Mouse (Mus musculus) forelimb bud, embryonic 11.5 days (tissue): ENCODE measurements around the gene Snx7.

Experiments used
- DNase-seq: peaks from one replicate; pipeline ENCODE4 v3.0.0-alpha.2; 2012; ENCODE audit warnings: low read depth, low spot score

Gene Snx7

GRCm38 (mm10) chr3:117817635-117818034 lies 51.1 kb downstream of the Snx7 start:
- no peak for DNase-seq

GRCm38 (mm10) chr3:117814218-117814617 lies 54.5 kb downstream of the Snx7 start:
- no peak for DNase-seq

DNA sequence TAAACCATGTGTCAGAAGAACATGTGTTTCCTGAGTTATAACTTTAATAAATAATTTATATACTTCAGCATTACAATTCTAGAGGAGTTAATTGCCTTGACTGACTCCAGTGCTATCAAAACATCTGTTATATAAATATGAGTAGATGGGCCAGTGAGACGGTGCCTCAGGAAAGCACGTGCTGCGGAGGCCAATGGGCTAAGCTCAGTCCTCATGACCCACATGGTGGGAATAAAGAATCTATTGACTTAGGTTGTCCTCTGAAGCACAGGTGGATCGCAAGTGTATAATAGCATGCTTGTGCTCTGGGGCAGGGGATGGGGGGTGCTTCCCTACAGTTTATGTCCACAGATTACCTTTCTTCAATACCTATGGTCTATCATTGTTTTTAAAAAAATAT lies 56.6 kb downstream of the Snx7 start:
- no peak for DNase-seq

GRCm38 (mm10) chr3:117805782-117806181 lies 63.0 kb downstream of the Snx7 start:
- no peak for DNase-seq

GRCm38 (mm10) chr3:117794501-117794900 lies 74.2 kb downstream of the Snx7 start:
- no peak for DNase-seq

GRCm38 (mm10) chr3:117791951-117792350 lies 76.8 kb downstream of the Snx7 start:
- DNase-seq: no peak

DNA sequence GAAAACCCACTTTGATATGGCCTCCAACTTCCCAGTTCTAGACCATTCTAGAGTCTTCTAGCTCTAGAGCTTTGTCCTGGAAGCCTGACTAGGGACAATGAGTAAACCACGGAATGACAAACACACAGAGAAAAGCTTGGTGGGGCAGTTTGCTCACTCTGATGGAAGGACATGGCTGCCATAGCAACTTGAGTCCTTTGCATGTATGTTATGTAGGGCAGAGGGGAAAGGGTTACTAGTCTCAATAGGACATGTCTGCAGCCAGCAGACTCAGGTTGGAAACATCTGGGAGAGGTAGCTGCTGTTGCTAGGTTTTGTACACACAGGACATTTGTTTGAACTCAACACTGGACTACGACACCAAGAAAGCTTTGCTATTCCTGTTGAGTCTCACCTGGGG lies 77.5 kb downstream of the Snx7 start:
- DNase-seq: no peak

DNA sequence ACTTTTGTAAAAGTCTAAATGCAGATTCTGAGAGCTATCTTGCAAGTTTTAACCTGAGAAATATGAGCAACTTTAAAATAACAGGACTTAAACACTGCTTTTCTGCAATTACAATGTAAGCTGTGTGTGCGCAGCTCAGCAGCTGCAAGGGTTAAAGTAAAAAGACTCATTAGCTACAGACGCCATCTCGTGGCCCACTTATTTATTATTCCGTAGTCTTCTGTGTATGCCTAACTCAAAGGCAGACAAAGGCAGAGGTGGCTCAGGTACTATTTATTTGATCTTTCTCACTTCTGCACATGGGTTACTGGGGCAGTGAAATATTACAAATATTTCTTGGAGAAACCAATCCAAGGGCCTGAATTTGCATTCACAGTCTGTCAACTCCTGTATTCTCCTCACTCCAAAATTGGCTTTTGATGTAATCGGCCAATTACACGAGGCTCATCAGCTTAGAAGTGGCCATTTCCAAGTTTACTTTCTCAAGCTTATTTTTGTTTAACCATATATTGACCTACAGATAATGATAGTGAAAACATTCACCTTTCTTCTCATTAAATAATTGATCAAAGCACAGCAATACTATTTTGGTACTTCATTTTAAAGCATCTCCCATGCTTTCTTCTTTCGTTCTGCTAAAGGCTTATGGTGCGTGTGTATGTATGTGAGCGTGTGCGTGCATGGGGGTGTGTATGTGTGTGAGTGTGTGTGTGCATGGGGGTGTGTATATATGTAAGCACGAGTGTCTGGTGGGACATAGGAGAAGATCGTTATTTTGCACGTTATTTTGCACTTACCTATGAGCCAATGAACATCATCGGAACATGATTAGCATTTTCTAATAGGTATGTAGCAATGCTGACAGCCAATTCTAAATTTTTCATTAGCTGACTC lies 79.7 kb downstream of the Snx7 start:
- DNase-seq: peak; percentile 31

DNA sequence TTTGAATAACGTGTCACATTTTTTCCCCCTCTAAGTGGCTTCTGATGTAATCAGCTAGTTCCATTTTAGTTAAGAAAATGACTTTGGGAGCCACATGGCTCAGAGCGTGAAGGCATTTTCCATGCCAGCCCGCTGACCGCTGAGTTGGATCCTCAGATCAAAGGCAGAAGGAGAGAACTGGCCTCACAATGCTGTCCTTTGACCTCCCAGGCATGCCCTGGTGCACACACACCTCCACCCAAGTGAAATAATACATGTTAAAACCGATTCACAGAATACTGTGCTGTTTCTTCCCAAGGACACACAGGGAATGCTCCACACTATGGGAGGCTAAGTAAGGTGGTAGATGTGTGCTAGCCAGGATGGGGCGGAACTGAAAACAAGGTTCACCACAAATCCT lies 81.5 kb downstream of the Snx7 start:
- DNase-seq: no peak

GRCm38 (mm10) chr3:117752151-117752757 lies 116.5 kb downstream of the Snx7 start:
- DNase-seq: no peak

- DNase-seq: peak; percentile 16
Observed at GRCm38 (mm10) chr3:117751665-117752064, 117.1 kb downstream of the Snx7 start.

DNA sequence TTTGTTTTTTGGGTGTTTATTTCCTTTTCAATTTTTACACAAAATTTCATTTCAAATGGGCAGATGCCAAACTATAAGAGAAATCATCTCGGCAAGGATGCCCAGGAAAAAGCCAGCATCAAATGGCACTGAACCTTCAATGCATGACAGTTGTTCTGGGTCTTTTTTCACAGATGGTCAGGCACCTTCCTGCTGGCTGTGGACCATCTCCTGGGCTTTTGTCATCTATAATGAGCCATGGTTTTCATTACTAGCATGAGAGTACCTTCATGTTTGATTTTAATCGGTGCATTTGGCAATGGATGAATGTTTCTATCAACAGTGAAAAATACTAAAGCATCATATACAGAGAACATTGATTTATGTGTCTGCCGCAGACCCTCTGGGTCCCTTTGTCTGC lies 119.5 kb downstream of the Snx7 start:
- DNase-seq: no peak

- no peak for DNase-seq
Observed at GRCm38 (mm10) chr3:117739760-117740159, 129.0 kb downstream of the Snx7 start.

- no peak for DNase-seq
Observed at GRCm38 (mm10) chr3:117732661-117733060, 136.1 kb downstream of the Snx7 start.
